Mouse (Mus musculus) CH12.LX (cell line): ENCODE measurements around the gene Thsd4. TPM values are rescaled to one million over a fixed set of nuclear protein-coding genes. Genes with fewer than 3 reads are reported as not detected.

ENCODE experiments used
- DNase-seq: peaks from one replicate; pipeline ENCODE4 v3.0.0-alpha.2; 2013; ENCODE audit errors: extremely low read depth
- H3K27ac ChIP-seq: 2 replicates; pipeline ENCODE4 v1.5.1; 2012; ENCODE audit warnings: low read depth, mild to moderate bottlenecking, control low read depth, moderate library complexity; ENCODE audit not compliant: insufficient read depth
- H3K27me3 ChIP-seq: replicated peaks from 2 replicates; pipeline ENCODE3; 2012; ENCODE audit warnings: inconsistent platforms
- H3K36me3 ChIP-seq, 2 experiments: replicated peaks in 1 of 2; 2 replicates each; pipeline versions ENCODE3 to v1.6.1; 2012; ENCODE audit warnings: inconsistent platforms in 1 of 2, low read length in 1 of 2, mild to moderate bottlenecking in 1 of 2, mixed read lengths in 1 of 2, moderate library complexity in 1 of 2; ENCODE audit not compliant: control insufficient read depth in 1 of 2, insufficient read depth in 1 of 2
- H3K4me1 ChIP-seq, 2 experiments: 2 replicates each; pipeline ENCODE4 v1.6.1; 2012; ENCODE audit warnings: inconsistent platforms in 1 of 2, moderate library complexity in 1 of 2; ENCODE audit not compliant: insufficient read depth in 2 of 2, control insufficient read depth in 1 of 2
- H3K4me2 ChIP-seq: 2 replicates; pipeline ENCODE4 v1.6.1; 2012; ENCODE audit warnings: low read depth, mild to moderate bottlenecking, control low read depth; ENCODE audit not compliant: poor library complexity, insufficient read depth, severe bottlenecking
- H3K4me3 ChIP-seq, 3 experiments: fragments of 150-350 bp in 1 of 3; sonication (generic) in 1 of 3; replicated peaks in 1 of 3; 2 replicates each; pipeline versions ENCODE3 to v1.5.1; 2011 to 2012; ENCODE audit warnings: low read depth in 2 of 3, low read length in 2 of 3, mild to moderate bottlenecking in 2 of 3, moderate library complexity in 2 of 3, control low read depth in 1 of 3, improper control_type of control experiment in 1 of 3, inconsistent platforms in 1 of 3, mixed read lengths in 1 of 3; ENCODE audit not compliant: poor library complexity in 1 of 3
- H3K79me2 ChIP-seq: replicated peaks from 2 replicates; pipeline ENCODE4 v1.6.1; 2012; ENCODE audit warnings: mild to moderate bottlenecking, moderate library complexity; ENCODE audit not compliant: control insufficient read depth, poor library complexity, insufficient read depth, severe bottlenecking; ENCODE audit errors: extremely low read depth
- H3K9ac ChIP-seq: 2 replicates; pipeline ENCODE4 v1.6.1; 2012; ENCODE audit warnings: low read depth, mild to moderate bottlenecking, control low read depth, moderate library complexity; ENCODE audit not compliant: insufficient read depth
- H3K9me3 ChIP-seq: replicated peaks from 2 replicates; pipeline ENCODE3; 2012; ENCODE audit warnings: low read length, inconsistent platforms, mixed read lengths
- CTCF ChIP-seq, 2 experiments: IDR thresholded peaks in 1 of 2; conservative IDR thresholded peaks in 1 of 2; 2 replicates each; pipeline ENCODE4 v1.5.1; 2011 to 2012; ENCODE audit warnings: low read depth in 2 of 2, low read length in 2 of 2, improper control_type of control experiment in 1 of 2, inconsistent platforms in 1 of 2, mild to moderate bottlenecking in 1 of 2, moderate library complexity in 1 of 2
- E2F4 ChIP-seq: IDR thresholded peaks from 2 replicates; pipeline ENCODE4 v1.6.1; 2011; ENCODE audit warnings: low read depth, low read length, improper control_type of control experiment; ENCODE audit not compliant: insufficient replicate concordance
- EP300 ChIP-seq: IDR thresholded peaks from 2 replicates; pipeline ENCODE4 v1.6.1; 2011; ENCODE audit warnings: low read length, improper control_type of control experiment
- ETS1 ChIP-seq: conservative IDR thresholded peaks from 2 replicates; pipeline ENCODE4 v1.6.1; 2012; ENCODE audit warnings: low read depth, mild to moderate bottlenecking, inconsistent platforms, low read length, improper control_type of control experiment, moderate library complexity
- HCFC1 ChIP-seq: IDR thresholded peaks from 2 replicates; pipeline ENCODE4 v1.6.1; 2012; ENCODE audit warnings: low read depth, mild to moderate bottlenecking, inconsistent platforms, low read length, improper control_type of control experiment
- IRF4 ChIP-seq: IDR thresholded peaks from 2 replicates; pipeline ENCODE4 v1.6.1; 2014; ENCODE audit warnings: low read depth, mild to moderate bottlenecking, inconsistent platforms, low read length, improper control_type of control experiment
- JUN ChIP-seq: IDR thresholded peaks from 2 replicates; pipeline ENCODE4 v1.6.1; 2011; ENCODE audit warnings: low read depth, mild to moderate bottlenecking, low read length, improper control_type of control experiment, moderate library complexity; ENCODE audit not compliant: insufficient read depth
- JUND ChIP-seq: conservative IDR thresholded peaks from 2 replicates; pipeline ENCODE4 v1.6.1; 2011; ENCODE audit warnings: low read depth, low read length, improper control_type of control experiment
- KAT2A ChIP-seq: IDR thresholded peaks from 2 replicates; pipeline ENCODE4 v1.6.1; 2012; ENCODE audit warnings: low read length, improper control_type of control experiment, inconsistent platforms; ENCODE audit not compliant: insufficient replicate concordance
- MAX ChIP-seq: IDR thresholded peaks from 2 replicates; pipeline ENCODE4 v1.6.1; 2011; ENCODE audit warnings: low read length, improper control_type of control experiment
- MXI1 ChIP-seq: IDR thresholded peaks from 2 replicates; pipeline ENCODE4 v1.6.1; 2011; ENCODE audit warnings: mild to moderate bottlenecking, low read depth, low read length, improper control_type of control experiment
- MYC ChIP-seq: IDR thresholded peaks from 2 replicates; pipeline ENCODE4 v1.6.1; 2011; ENCODE audit warnings: low read depth, mild to moderate bottlenecking, improper control_type of control experiment, low read length
- PAX5 ChIP-seq: IDR thresholded peaks from 2 replicates; pipeline ENCODE4 v1.6.1; 2012; ENCODE audit warnings: low read length, inconsistent platforms, mixed read lengths
- POLR2AphosphoS2 ChIP-seq: IDR thresholded peaks from 2 replicates; pipeline ENCODE4 v1.6.1; 2011; ENCODE audit warnings: low read depth, low read length, improper control_type of control experiment
- RCOR1 ChIP-seq: conservative IDR thresholded peaks from 2 replicates; pipeline ENCODE4 v1.6.1; 2012; ENCODE audit warnings: low read depth, mild to moderate bottlenecking, inconsistent platforms, low read length, improper control_type of control experiment
- SIN3A ChIP-seq: IDR thresholded peaks from 2 replicates; pipeline ENCODE4 v1.6.1; 2012; ENCODE audit warnings: low read length, improper control_type of control experiment, inconsistent platforms
- TBP ChIP-seq: conservative IDR thresholded peaks from 2 replicates; pipeline ENCODE4 v1.6.1; 2011; ENCODE audit warnings: low read depth, low read length, improper control_type of control experiment
- UBTF ChIP-seq: IDR thresholded peaks from 2 replicates; pipeline ENCODE4 v1.6.1; 2012; ENCODE audit warnings: low read depth, mild to moderate bottlenecking, inconsistent platforms, low read length, improper control_type of control experiment, moderate library complexity
- USF1 ChIP-seq: IDR thresholded peaks from 2 replicates; pipeline ENCODE4 v1.6.1; 2014; ENCODE audit warnings: low read depth, mild to moderate bottlenecking, inconsistent platforms, low read length, improper control_type of control experiment
- ZKSCAN1 ChIP-seq: IDR thresholded peaks from 2 replicates; pipeline ENCODE4 v1.6.1; 2012; ENCODE audit warnings: low read depth, inconsistent platforms, low read length, improper control_type of control experiment, borderline replicate concordance
- ZMIZ1 ChIP-seq: IDR thresholded peaks from 2 replicates; pipeline ENCODE4 v1.6.1; 2012; ENCODE audit warnings: low read depth, mild to moderate bottlenecking, inconsistent platforms, low read length, improper control_type of control experiment
- ZNF384 ChIP-seq: IDR thresholded peaks from 2 replicates; pipeline ENCODE4 v1.6.1; 2012; ENCODE audit warnings: low read depth, low read length, improper control_type of control experiment, inconsistent platforms
- dilution Hi-C: fragments of 300-500 bp; cut with MboI; formaldehyde crosslinking; loops from 2 replicates; pipeline ENCODE4 v1.14.3; 2020; ENCODE audit warnings: low sequenced_read_pairs; ENCODE audit not compliant: extremely low pct_unique_long_range_greater_than_20kb, extremely low pct_ligation_motif_present
- in situ Hi-C: fragments of 300-500 bp; cut with MboI; formaldehyde crosslinking; loops from 3 replicates; pipeline ENCODE4 v1.14.3; 2019; ENCODE audit warnings: low sequenced_read_pairs, low pct_ligation_motif_present, low pct_unique_long_range_greater_than_20kb, mixed read lengths
- polyA plus RNA-seq: library from polyadenylated mRNA; unstranded; fragments of >175 nt; gene quantifications from 2 replicates; pipeline ENCODE4 v1.2.1, GENCODE M21; 2012; ENCODE audit warnings: low read depth; ENCODE audit not compliant: insufficient read length
- total RNA-seq, 2 experiments: library from RNA; depleted of rRNA; stranded (reverse); fragments of 300-350 nt in 1 of 2; fragments of >200 nt in 1 of 2; gene quantifications; 2 replicates each; pipeline ENCODE4 v1.2.3; 2012 to 2014

Gene Thsd4
- total and polyA plus RNA-seq, 3 experiments, result not detected

DNA sequence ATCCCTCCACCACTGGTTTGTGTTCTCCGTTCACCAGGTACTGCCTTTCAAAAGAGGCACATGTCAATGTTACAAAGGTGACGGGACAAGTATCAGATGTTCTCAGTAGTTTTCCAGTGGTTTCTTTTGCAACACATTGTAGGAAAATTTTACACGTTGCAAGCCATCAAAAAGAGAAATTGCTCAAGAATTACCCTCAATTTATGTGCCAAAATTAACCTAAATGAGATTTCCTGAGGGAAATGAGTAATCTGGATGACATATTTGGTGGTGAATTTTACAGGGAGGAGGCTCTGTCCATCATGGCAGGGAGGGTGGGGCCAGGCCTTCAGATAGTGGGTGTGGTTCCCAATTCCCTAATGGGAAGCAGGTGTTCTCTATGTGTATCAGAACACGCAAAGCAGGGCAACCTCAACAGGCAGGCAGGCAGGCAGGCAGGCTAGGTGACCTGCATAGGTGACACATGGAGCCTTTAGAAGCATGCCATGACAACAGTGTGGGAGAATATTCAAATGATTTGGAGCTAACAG, 458.6 kb downstream of the Thsd4 start:
- H3K4me3 ChIP-seq, result no peak overlapping the region
- H3K27ac ChIP-seq, result no peak overlapping the region
- no peaks in the 10 kb centered on the region for H3K9me3 ChIP-seq
- no peak for TF ChIP-seq JUND
- TF ChIP-seq KAT2A, result no peak
- no peak for TF ChIP-seq ETS1
- TF ChIP-seq USF1, result no peak
- TF ChIP-seq UBTF, result no peak
- no peak for TF ChIP-seq E2F4
- no peak for TF ChIP-seq HCFC1
- TF ChIP-seq MYC, result no peak
- no peak for TF ChIP-seq JUN
- TF ChIP-seq ZKSCAN1, result no peak
- DNase-seq, result no peak
- no peak overlapping the region for H3K4me2 ChIP-seq
- in situ Hi-C loops, result no loop called here
- H3K36me3 ChIP-seq, result no peaks in the 10 kb centered on the region
- H3K27me3 ChIP-seq, result no peaks in the 10 kb centered on the region
- H3K79me2 ChIP-seq, result no peaks in the 10 kb centered on the region
- no peak overlapping the region for H3K9ac ChIP-seq
- no peaks in the 10 kb centered on the region; a peak in 1 of 4 replicates for H3K4me1 ChIP-seq
- dilution Hi-C loops, result no loop called here

GRCm38 (mm10) chr9:60056131-60056530, 465.7 kb downstream of the Thsd4 start:
- in situ Hi-C loops (no loop called here), dilution Hi-C loops (no loop called here)
- no peaks in the 10 kb centered on the region; a peak in 1 of 4 replicates for H3K4me1 ChIP-seq
- no peaks in the 10 kb centered on the region for H3K27me3 ChIP-seq
- no peak overlapping the region for H3K27ac ChIP-seq
- H3K9me3 ChIP-seq, result peaks cover 2% of the 10 kb centered on the region
- no peaks in the 10 kb centered on the region for H3K36me3 ChIP-seq
- H3K4me2 ChIP-seq, result no peak overlapping the region
- H3K4me3 ChIP-seq, result no peak overlapping the region
- TF ChIP-seq MXI1 (no peak), ZNF384 (no peak), ZMIZ1 (no peak), MYC (no peak), HCFC1 (no peak), RCOR1 (no peak)
- H3K79me2 ChIP-seq, result no peaks in the 10 kb centered on the region
- H3K9ac ChIP-seq, result no peak overlapping the region
- DNase-seq, result no peak

DNA sequence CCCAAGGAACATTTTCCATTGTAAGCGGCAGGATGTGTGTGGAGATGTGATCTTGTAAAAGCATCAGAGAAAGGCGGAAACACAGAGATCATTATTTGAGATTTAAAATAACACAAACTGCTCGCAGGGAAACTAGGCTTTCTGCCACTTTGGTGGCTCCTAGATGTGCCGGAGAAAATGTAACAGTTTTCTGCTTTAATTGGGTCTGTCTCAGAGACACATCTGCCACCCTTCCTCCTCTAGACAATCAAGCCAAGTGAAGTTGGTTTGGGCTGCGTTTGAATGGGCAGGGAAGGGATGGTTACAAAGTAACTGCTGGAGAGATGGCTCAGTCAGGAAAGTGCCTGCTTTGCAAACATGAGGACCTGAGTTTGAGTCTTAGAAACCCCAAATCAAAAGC, 466.9 kb downstream of the Thsd4 start:
- no peak overlapping the region for H3K4me2 ChIP-seq
- H3K27ac ChIP-seq, result no peak overlapping the region
- H3K4me3 ChIP-seq, result no peak overlapping the region
- no peaks in the 10 kb centered on the region for H3K79me2 ChIP-seq
- H3K9ac ChIP-seq, result no peak overlapping the region
- H3K9me3 ChIP-seq, result peaks cover 2% of the 10 kb centered on the region
- in situ Hi-C loops (no loop called here), dilution Hi-C loops (no loop called here)
- no peaks in the 10 kb centered on the region; a peak in 1 of 4 replicates for H3K4me1 ChIP-seq
- TF ChIP-seq CTCF (conservative IDR thresholded peaks at IDR 0.05 in 1 of 2, IDR thresholded peaks at IDR 0.05 in 1 of 2; ENCODE audit: low read depth in 2 of 2, low read length in 2 of 2) (no peak), EP300 (no peak), MAX (no peak), PAX5 (no peak), TBP (no peak), IRF4 (no peak), MYC (no peak), E2F4 (no peak), MXI1 (no peak), JUND (no peak), POLR2AphosphoS2 (no peak), SIN3A (no peak)
- no peaks in the 10 kb centered on the region for H3K27me3 ChIP-seq
- DNase-seq, result no peak
- no peaks in the 10 kb centered on the region for H3K36me3 ChIP-seq
